Mouse (Mus musculus) right cerebral cortex, postnatal 14 days (tissue): ENCODE results near the gene Gstm5.
"Not testable (repeated sequence)": the region's sequence is repeated elsewhere in the genome, so short reads cannot be mapped to it uniquely, and the experiment has no call there.

Experiments used
- DNase-seq: peaks from one replicate; pipeline ENCODE4 v3.0.0; 2022

The Gstm5 gene

GRCm38 (mm10) chr3:107875231-107875630, 20.4 kb upstream of the Gstm5 start:
- DNase-seq = no peak

GRCm38 (mm10) chr3:107877005-107877404, 18.6 kb upstream of the Gstm5 start, which contains the start of gene Eps8l3:
Gene Eps8l3 (plus strand): TSS chr3:107877229.
- no peak for DNase-seq

GRCm38 (mm10) chr3:107877747-107878736, 17.6 kb upstream of the Gstm5 start:
- no peak for DNase-seq

GRCm38 (mm10) chr3:107887674-107888495, 7.7 kb upstream of the Gstm5 start:
- peak; percentile 29 for DNase-seq

GRCm38 (mm10) chr3:107889236-107889635, 6.4 kb upstream of the Gstm5 start:
- not testable (repeated sequence) for DNase-seq

- DNase-seq = no peak
Measured at GRCm38 (mm10) chr3:107895194-107895719, 364 bp upstream of the Gstm5 start.

GRCm38 (mm10) chr3:107898691-107899090, 3.1 kb downstream of the Gstm5 start:
- DNase-seq = no peak

GRCm38 (mm10) chr3:107900955-107901673, 5.5 kb downstream of the Gstm5 start:
- DNase-seq = no peak

GRCm38 (mm10) chr3:107905942-107906341, 10.3 kb downstream of the Gstm5 start:
- no peak for DNase-seq

- DNase-seq = no peak
Measured at GRCm38 (mm10) chr3:107916674-107917073, 21.1 kb downstream of the Gstm5 start.

GRCm38 (mm10) chr3:107917097-107917496, 21.5 kb downstream of the Gstm5 start:
- DNase-seq = no peak

GRCm38 (mm10) chr3:107917783-107918408, 22.3 kb downstream of the Gstm5 start:
- peak; percentile 62 for DNase-seq

GRCm38 (mm10) chr3:107920348-107920747, 24.7 kb downstream of the Gstm5 start:
- no peak for DNase-seq

GRCm38 (mm10) chr3:107925335-107925734, 29.7 kb downstream of the Gstm5 start:
- DNase-seq = no peak

- DNase-seq = no peak
Measured at GRCm38 (mm10) chr3:107927841-107928240, 32.2 kb downstream of the Gstm5 start.

- no peak for DNase-seq
Measured at GRCm38 (mm10) chr3:107928691-107929090, 33.1 kb downstream of the Gstm5 start.

GRCm38 (mm10) chr3:107929243-107929642, 33.6 kb downstream of the Gstm5 start:
- DNase-seq = no peak

GRCm38 (mm10) chr3:107929731-107930130, 34.1 kb downstream of the Gstm5 start:
- no peak for DNase-seq

- no peak for DNase-seq
Measured at GRCm38 (mm10) chr3:107931134-107931533, 35.5 kb downstream of the Gstm5 start.

GRCm38 (mm10) chr3:107931670-107932069, 36.0 kb downstream of the Gstm5 start, which contains the start of gene Gstm7:
Gene Gstm7 (minus strand): TSS chr3:107931817.
- peak; percentile 97 for DNase-seq

- no peak for DNase-seq
Measured at GRCm38 (mm10) chr3:107932128-107932527, 36.5 kb downstream of the Gstm5 start.

GRCm38 (mm10) chr3:107935268-107935667, 39.6 kb downstream of the Gstm5 start:
- DNase-seq = no peak
